Mouse (Mus musculus) neural tube, embryonic 15.5 days (tissue): ENCODE measurements around the gene Chst11. TPM values are rescaled to one million over a fixed set of nuclear protein-coding genes. Genes with fewer than 3 reads are reported as not detected.

Experiments
- ATAC-seq: fragments of 200-750 bp; cut with Nextera tagmentation; 2 replicates; pipeline ENCODE4 v1.8.0; 2017; ENCODE audit warnings: mild to moderate bottlenecking, moderate TSS enrichment, moderate library complexity; ENCODE audit not compliant: low FRiP score
- H3K27ac ChIP-seq: fragments of 300-500 bp; sonication (generic); replicated peaks from 2 replicates; pipeline ENCODE4 v1.5.1; 2015; ENCODE audit warnings: mild to moderate bottlenecking, inconsistent platforms
- H3K27me3 ChIP-seq: fragments of 300-500 bp; sonication (generic); replicated peaks from 2 replicates; pipeline ENCODE4 v1.6.1; 2015; ENCODE audit warnings: inconsistent platforms
- H3K36me3 ChIP-seq: fragments of 300-500 bp; sonication (generic); 2 replicates; pipeline ENCODE4 v1.6.1; 2015; ENCODE audit warnings: inconsistent platforms
- H3K4me1 ChIP-seq: fragments of 300-500 bp; sonication (generic); 2 replicates; pipeline ENCODE4 v1.6.1; 2015; ENCODE audit warnings: inconsistent platforms
- H3K4me2 ChIP-seq: fragments of 300-500 bp; sonication (generic); 2 replicates; pipeline ENCODE4 v1.6.1; 2015; ENCODE audit warnings: inconsistent platforms, mild to moderate bottlenecking, moderate library complexity
- H3K4me3 ChIP-seq: fragments of 300-500 bp; sonication (generic); replicated peaks from 2 replicates; pipeline ENCODE4 v1.5.1; 2015; ENCODE audit warnings: mild to moderate bottlenecking, inconsistent platforms
- H3K9ac ChIP-seq: fragments of 300-500 bp; sonication (generic); replicated peaks from 2 replicates; pipeline ENCODE4 v1.6.1; 2015; ENCODE audit warnings: mild to moderate bottlenecking, inconsistent platforms
- H3K9me3 ChIP-seq: fragments of 300-500 bp; sonication (generic); replicated peaks from 2 replicates; pipeline ENCODE4 v1.6.1; 2016; ENCODE audit warnings: inconsistent platforms
- WGBS: fragments of 180-500 bp; shearing (Covaris S2); methylation state at CpG from one replicate; pipeline ENCODE4 v1.1.7; 2015; ENCODE audit warnings: mixed read lengths; 5-methylcytosine and 5-hydroxymethylcytosine counted together
- polyA plus RNA-seq: library from polyadenylated mRNA; unstranded; fragments of >200 nt; fragmentation: Nextera tagmentation; extraction: Ambion mirVana; gene quantifications from 2 replicates; pipeline ENCODE4 v1.2.1, GENCODE M21; 2015

Chst11 gene
- polyA plus RNA-seq, 1 experiment from 2014 or later, result 4.1 TPM

GRCm38 (mm10) chr10:83152723-83153122 is 167.4 kb downstream of the Chst11 start:
- H3K27me3 ChIP-seq, result no peaks in the 10 kb centered on the region
- no peaks in the 10 kb centered on the region for H3K9me3 ChIP-seq
- no peak overlapping the region for H3K4me3 ChIP-seq
- 89% methylated on average over 1 of the region's 1 CpGs for whole genome bisulfite sequencing
- peaks cover 37% of the 10 kb centered on the region for H3K4me1 ChIP-seq
- H3K9ac ChIP-seq, result no peak overlapping the region
- no peaks in the 10 kb centered on the region for H3K36me3 ChIP-seq
- ATAC-seq, result no peak
- H3K27ac ChIP-seq, result no peak overlapping the region
- H3K4me2 ChIP-seq, result no peak overlapping the region

- no peak overlapping the region for H3K4me3 ChIP-seq
- H3K9ac ChIP-seq, result no peak overlapping the region
- H3K4me2 ChIP-seq, result no peak overlapping the region
- H3K36me3 ChIP-seq, result no peaks in the 10 kb centered on the region
- no peak for ATAC-seq
- H3K9me3 ChIP-seq, result no peaks in the 10 kb centered on the region
- H3K27me3 ChIP-seq, result no peaks in the 10 kb centered on the region
- 92% methylated on average over 5 of the region's 5 CpGs for WGBS
- H3K4me1 ChIP-seq, result peaks cover 41% of the 10 kb centered on the region
- H3K27ac ChIP-seq, result no peak overlapping the region
Observed at GRCm38 (mm10) chr10:83153374-83153773, 168.1 kb downstream of the Chst11 start.

- no peak for ATAC-seq
- Histone ChIP-seq H3K27me3 (no peaks in the 10 kb centered on the region), H3K36me3 (no peaks in the 10 kb centered on the region), H3K4me3 (no peak overlapping the region), H3K27ac (no peak overlapping the region), H3K4me2 (no peak overlapping the region), H3K9me3 (no peaks in the 10 kb centered on the region), H3K9ac (no peak overlapping the region), H3K4me1 (peaks cover 38% of the 10 kb centered on the region)
- 83% methylated on average over 9 of the region's 9 CpGs for WGBS
Observed at GRCm38 (mm10) chr10:83153887-83154286, 168.6 kb downstream of the Chst11 start.

- no peak for ATAC-seq
- H3K36me3 ChIP-seq, result no peaks in the 10 kb centered on the region
- H3K9me3 ChIP-seq, result no peaks in the 10 kb centered on the region
- no peak overlapping the region for H3K27ac ChIP-seq
- peaks cover 19% of the 10 kb centered on the region for H3K4me1 ChIP-seq
- H3K9ac ChIP-seq, result no peak overlapping the region
- H3K4me3 ChIP-seq, result no peak overlapping the region
- no peaks in the 10 kb centered on the region for H3K27me3 ChIP-seq
- H3K4me2 ChIP-seq, result no peak overlapping the region
- 83% methylated on average over 5 of the region's 5 CpGs for WGBS
Observed at GRCm38 (mm10) chr10:83157289-83157688, 172.0 kb downstream of the Chst11 start.

- Histone ChIP-seq H3K27me3 (no peaks in the 10 kb centered on the region), H3K4me2 (no peak overlapping the region), H3K4me1 (peaks cover 23% of the 10 kb centered on the region), H3K9me3 (no peaks in the 10 kb centered on the region), H3K4me3 (no peak overlapping the region), H3K27ac (no peak overlapping the region), H3K36me3 (no peaks in the 10 kb centered on the region), H3K9ac (no peak overlapping the region)
- no peak for ATAC-seq
- WGBS, result 66% methylated on average over 8 of the region's 8 CpGs
Observed at GRCm38 (mm10) chr10:83158322-83158721, 173.0 kb downstream of the Chst11 start.

GRCm38 (mm10) chr10:83159229-83159628 is 173.9 kb downstream of the Chst11 start:
- H3K36me3 ChIP-seq, result no peaks in the 10 kb centered on the region
- ATAC-seq, result no peak
- no peak overlapping the region for H3K27ac ChIP-seq
- 96% methylated on average over 8 of the region's 8 CpGs for WGBS
- H3K27me3 ChIP-seq, result no peaks in the 10 kb centered on the region
- H3K4me3 ChIP-seq, result no peak overlapping the region
- H3K9me3 ChIP-seq, result no peaks in the 10 kb centered on the region
- H3K4me1 ChIP-seq, result peaks cover 29% of the 10 kb centered on the region
- H3K4me2 ChIP-seq, result no peak overlapping the region
- no peak overlapping the region for H3K9ac ChIP-seq

- no peak overlapping the region for H3K4me3 ChIP-seq
- WGBS, result 60% methylated on average over 10 of the region's 10 CpGs
- no peak overlapping the region for H3K9ac ChIP-seq
- ATAC-seq, result 0 out of 2 replicates have a peak, but pooled peaks have one; percentile 29
- peak overlapping the region; percentile 42; the same call in 1 of the 2 replicates for H3K27ac ChIP-seq
- H3K4me2 ChIP-seq, result no peak overlapping the region
- no peaks in the 10 kb centered on the region for H3K9me3 ChIP-seq
- no peaks in the 10 kb centered on the region for H3K27me3 ChIP-seq
- H3K4me1 ChIP-seq, result peaks cover 30% of the 10 kb centered on the region
- no peaks in the 10 kb centered on the region for H3K36me3 ChIP-seq
Observed at GRCm38 (mm10) chr10:83161656-83162365, 176.5 kb downstream of the Chst11 start.

- Histone ChIP-seq H3K9me3 (no peaks in the 10 kb centered on the region), H3K27me3 (no peaks in the 10 kb centered on the region), H3K4me3 (no peak overlapping the region), H3K4me1 (peaks cover 33% of the 10 kb centered on the region), H3K4me2 (no peak overlapping the region), H3K27ac (no peak overlapping the region), H3K9ac (no peak overlapping the region), H3K36me3 (no peaks in the 10 kb centered on the region)
- 67% methylated on average over 6 of the region's 6 CpGs for WGBS
- ATAC-seq, result no peak
Observed at GRCm38 (mm10) chr10:83163946-83164345, 178.6 kb downstream of the Chst11 start.

- H3K4me2 ChIP-seq, result no peak overlapping the region
- H3K9me3 ChIP-seq, result no peaks in the 10 kb centered on the region
- H3K27ac ChIP-seq, result no peak overlapping the region
- no peaks in the 10 kb centered on the region for H3K27me3 ChIP-seq
- 81% methylated on average over 9 of the region's 9 CpGs for WGBS
- no peaks in the 10 kb centered on the region for H3K36me3 ChIP-seq
- no peak for ATAC-seq
- no peak overlapping the region for H3K4me3 ChIP-seq
- peaks cover 35% of the 10 kb centered on the region for H3K4me1 ChIP-seq
- H3K9ac ChIP-seq, result no peak overlapping the region
Observed at GRCm38 (mm10) chr10:83164901-83165435, 179.7 kb downstream of the Chst11 start.

- H3K27me3 ChIP-seq, result no peaks in the 10 kb centered on the region
- no peak overlapping the region for H3K9ac ChIP-seq
- no peak for ATAC-seq
- no peak overlapping the region for H3K27ac ChIP-seq
- H3K36me3 ChIP-seq, result no peaks in the 10 kb centered on the region
- no peaks in the 10 kb centered on the region for H3K9me3 ChIP-seq
- no peak overlapping the region for H3K4me3 ChIP-seq
- H3K4me2 ChIP-seq, result no peak overlapping the region
- peaks cover 35% of the 10 kb centered on the region for H3K4me1 ChIP-seq
- 63% methylated on average over 11 of the region's 11 CpGs for WGBS
Observed at GRCm38 (mm10) chr10:83165521-83166243, 180.4 kb downstream of the Chst11 start.

- no peak for ATAC-seq
- H3K27me3 ChIP-seq, result no peaks in the 10 kb centered on the region
- 76% methylated on average over 9 of the region's 9 CpGs for WGBS
- H3K9me3 ChIP-seq, result no peaks in the 10 kb centered on the region
- H3K9ac ChIP-seq, result no peak overlapping the region
- H3K27ac ChIP-seq, result no peak overlapping the region
- no peak overlapping the region for H3K4me2 ChIP-seq
- H3K4me1 ChIP-seq, result peaks cover 35% of the 10 kb centered on the region
- no peak overlapping the region for H3K4me3 ChIP-seq
- H3K36me3 ChIP-seq, result no peaks in the 10 kb centered on the region
Observed at GRCm38 (mm10) chr10:83166272-83166671, 181.0 kb downstream of the Chst11 start.

- 75% methylated on average over 6 of the region's 6 CpGs for WGBS
- Histone ChIP-seq H3K27ac (no peak overlapping the region), H3K4me2 (no peak overlapping the region), H3K36me3 (no peaks in the 10 kb centered on the region), H3K4me3 (no peak overlapping the region), H3K9me3 (no peaks in the 10 kb centered on the region), H3K27me3 (no peaks in the 10 kb centered on the region), H3K9ac (no peak overlapping the region), H3K4me1 (peaks cover 25% of the 10 kb centered on the region)
- ATAC-seq, result no peak
Observed at GRCm38 (mm10) chr10:83167492-83167891, 182.2 kb downstream of the Chst11 start.
